Mouse (Mus musculus): ENCODE data around the gene Gm10563.
"Not testable (repeated sequence)": the region's sequence is repeated elsewhere in the genome, so short reads cannot be mapped to it uniquely, and the experiment has no call there.

Gene Gm10563

DNA sequence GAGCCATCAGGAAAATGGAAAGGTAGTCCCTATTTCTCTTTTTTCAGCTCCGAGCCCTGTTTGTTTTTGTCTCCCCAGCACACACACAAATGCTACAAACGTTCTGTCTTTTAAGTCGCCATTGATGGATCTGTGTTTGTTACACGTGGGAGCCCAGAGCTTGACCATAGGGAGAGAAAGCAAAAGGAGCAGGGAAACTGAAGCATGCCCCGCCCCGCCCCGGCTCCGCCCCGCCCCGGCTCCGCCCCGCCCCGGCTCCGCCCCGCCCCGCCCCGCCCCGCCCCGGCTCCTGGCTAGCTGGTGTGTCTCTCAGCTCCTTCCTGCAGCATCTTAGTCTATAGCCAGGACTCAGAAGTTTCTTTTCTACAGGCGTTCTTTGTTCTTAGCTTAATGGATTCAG lies 46.7 kb downstream of the Gm10563 start:
- DNase-seq (ENCODE audit: low read depth, low spot score) = no peak

DNA sequence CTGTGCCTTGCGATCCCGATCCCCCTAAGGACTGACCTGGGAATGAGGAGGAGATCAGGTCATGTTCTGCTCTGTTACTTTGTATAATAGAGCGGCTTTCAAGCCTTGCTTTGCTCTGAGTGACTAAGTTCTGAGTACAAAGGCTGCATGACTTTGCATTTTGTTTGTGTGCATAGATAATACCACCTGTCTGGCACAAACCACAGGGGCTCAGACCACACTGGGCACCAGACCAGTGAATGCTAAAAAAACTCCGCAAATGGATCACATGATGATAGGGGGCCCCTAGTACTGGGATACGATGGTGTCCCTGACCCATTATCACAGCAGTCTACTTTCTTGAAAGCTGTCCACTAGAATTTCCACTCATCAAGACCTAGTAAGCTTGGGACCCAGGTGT lies 48.6 kb downstream of the Gm10563 start:
- DNase-seq (ENCODE audit: low read depth, low spot score) = no peak

DNA sequence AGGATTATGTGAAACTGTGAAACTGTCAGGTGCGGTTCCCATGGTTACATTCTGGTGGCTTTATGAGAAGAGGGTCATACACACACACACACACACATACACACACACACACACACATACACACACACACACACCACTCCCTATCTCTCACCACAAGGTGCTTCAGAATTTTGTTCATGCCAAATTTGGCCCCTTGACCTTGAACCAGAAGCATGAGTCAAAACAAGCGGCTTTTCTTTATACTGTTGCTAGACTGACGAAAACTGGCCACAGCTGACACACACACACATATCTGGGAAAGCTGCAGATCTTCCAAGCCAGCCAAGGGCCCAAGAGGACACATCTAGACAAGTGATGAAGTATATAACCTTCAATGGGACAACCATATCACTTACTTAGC lies 49.4 kb downstream of the Gm10563 start:
- DNase-seq (ENCODE audit: low read depth, low spot score) = no peak

DNA sequence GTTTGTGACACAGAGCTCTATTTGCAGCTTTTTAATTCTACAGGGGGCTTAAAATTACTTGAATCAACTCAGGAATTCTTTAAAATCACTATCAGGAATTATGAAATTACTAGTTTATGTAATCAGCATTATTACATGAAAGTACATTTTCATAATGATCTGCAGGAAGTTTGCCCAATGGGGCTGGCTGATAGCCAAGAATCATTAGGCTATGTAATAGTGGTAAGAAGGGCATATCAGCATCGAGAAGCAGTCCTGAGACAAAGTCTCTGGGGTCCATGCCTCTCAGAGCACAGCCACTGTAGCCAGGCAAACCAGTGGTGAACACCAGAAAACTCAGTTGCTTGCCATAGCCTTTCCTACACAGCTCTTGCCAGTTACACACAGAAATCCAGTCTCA lies 51.4 kb downstream of the Gm10563 start:
- DNase-seq (ENCODE audit: low read depth, low spot score) = no peak

DNA sequence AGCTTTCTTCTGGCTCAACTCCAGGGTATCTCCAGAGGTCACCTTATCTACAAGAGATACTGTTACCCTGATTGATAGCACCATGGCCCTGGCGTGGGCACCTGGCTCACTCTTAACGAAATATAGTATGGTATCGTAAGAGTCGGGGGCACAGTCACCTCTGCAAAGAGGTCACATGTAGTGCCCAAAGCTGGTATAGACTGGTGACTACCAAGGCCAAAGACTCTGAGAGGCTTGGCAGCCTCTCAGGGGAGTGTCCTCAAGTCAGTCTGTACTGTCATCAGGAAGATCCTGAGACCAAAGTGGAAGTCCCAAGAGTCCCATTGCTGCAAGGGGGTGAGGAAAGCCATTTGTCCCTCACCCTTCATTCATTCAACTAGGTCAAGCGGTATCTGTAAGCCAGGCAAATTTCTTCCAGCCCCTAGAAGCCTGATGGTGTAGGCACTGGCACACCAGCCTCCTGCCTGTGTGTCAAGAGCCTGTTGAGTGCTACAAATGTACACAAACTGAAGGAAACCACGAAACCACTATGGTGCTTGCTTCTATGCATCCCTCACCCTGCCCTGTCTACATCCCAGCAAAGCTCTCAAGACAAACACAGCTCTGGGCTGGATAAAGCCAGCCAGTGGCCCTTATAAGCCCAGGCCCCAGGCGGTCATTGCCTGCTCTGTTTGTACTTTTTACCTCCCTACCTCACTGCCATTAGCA lies 54.0 kb downstream of the Gm10563 start:
- DNase-seq (ENCODE audit: low read depth, low spot score) = no peak

DNA sequence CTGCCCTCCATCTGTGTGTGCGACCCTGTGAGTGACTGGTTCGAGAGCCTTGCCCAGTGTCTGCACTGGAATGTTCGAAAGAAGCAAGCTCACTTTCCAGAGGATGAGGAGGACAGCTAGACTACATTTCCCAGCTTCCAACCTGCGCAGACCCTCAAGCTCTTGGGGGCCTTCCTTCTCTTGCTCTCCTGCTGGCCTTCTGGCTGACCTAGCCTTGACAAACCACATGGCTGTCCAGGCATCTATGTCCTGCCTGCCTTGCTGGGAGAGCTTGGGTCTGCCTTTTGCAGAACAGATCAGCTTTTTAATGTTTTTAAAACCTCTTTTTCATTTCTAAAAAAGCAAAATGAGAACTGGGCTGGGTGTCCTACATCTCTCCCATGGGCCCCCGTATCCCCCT lies 55.9 kb downstream of the Gm10563 start:
- no peak for DNase-seq (ENCODE audit: low read depth, low spot score)

DNA sequence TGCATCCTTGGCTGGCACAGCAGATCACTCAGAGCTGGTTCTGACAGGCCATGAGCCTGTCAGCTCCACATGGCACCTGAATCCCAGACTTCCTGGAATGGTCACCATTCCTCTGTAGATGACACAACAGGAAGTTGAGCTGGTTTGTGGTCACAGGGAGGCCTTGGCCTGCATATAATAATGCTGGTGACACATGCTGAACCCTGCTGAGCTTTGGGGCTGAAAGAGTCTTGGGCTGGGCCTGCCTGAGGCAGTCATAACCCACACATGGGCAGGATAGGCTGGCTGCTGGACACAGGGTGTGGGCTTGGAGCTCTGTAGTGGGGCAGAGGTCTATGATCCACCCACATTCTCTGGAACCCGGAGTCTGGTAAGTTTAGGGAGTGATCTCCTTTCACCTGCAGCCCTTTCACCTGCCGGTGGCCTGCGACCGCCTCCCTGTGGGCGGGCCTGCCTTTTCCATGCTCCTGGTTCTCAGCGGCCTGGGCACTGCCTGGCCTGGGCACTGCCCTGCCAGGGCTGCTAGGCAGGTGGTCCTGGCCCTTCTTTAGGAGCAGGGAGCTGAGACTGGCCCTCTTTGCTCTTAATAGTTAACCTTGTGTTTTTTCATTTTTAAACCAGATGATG lies 62.8 kb downstream of the Gm10563 start:
- no peak for DNase-seq (ENCODE audit: low read depth, low spot score)

DNA sequence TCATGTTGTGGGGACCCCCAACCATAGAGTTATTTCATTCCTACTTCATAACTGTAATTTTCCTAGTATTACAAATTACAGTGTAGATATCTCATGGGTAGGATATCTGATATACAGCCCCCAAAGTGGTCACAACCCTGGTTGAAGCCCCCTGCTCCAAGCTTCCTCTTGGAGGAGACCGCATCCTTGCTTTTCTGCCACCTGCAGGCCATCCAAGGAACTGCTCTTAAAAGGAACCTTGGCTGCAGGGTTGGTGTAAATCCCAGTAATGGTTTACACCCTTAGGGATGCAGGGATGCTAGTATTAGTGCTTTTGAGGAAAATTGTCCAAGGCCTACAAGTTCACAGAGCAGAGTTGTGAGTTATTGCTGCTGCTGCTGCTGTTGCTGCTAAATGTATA lies 64.8 kb downstream of the Gm10563 start:
- DNase-seq (ENCODE audit: low read depth, low spot score) = peak; percentile 44

DNA sequence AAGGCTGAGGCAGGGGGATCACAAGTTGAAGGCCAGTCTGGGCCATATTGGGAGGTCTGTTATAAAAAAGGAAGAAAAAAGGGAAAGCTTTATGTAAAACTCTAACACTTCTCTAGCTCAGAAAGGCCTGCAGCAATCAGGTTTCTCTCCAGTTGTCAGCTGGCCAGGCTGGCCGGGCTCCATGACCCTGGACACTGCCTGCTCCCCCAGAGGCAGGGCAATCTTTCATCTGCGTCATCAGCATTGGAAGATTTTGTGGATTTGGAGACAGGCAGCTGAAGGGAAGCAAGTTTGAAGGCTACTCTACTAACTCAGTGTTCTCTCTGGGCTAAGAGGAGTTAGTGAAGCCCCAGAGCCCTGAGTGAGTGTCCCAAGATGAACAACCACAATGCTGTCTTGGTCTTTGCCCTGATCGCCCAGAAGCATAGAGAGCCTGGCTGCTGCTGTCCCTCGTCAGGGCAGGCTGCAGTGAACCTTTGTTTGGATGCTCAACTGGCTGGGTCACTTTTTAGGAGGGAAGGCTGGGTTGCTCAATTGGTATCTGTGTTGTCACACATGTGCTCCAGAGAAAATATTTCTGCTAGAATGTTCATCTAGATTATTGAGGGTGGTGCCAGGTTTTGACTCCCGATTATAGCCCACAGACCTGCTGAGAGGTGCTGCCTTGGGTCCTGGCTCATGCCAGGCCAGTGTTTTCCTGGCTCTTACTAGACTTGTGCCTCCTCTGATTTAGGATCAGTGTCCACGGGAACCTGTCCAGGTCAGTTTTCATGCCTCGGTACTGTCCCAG lies 66.7 kb downstream of the Gm10563 start:
- DNase-seq (ENCODE audit: low read depth, low spot score) = no peak

DNA sequence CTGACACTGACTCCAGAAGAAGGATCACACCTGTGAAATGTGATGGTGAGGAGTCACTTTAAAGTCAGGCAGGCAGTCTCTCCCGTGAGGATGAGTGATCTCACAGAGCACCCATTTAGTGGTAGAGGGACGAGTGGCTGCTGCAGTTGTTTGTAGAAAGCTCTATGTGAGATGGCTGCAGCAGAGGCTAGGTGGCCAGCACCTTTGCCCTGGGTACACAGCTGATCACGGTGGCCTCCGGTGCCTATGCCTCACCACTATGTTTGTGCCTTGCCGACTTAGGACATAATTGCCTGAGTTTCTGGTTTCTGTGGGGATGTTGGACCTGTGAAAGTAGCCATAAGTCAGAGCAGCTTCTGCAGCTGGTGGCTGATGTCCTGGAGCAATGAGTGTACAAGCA lies 67.5 kb downstream of the Gm10563 start:
- DNase-seq (ENCODE audit: low read depth, low spot score) = no peak

DNA sequence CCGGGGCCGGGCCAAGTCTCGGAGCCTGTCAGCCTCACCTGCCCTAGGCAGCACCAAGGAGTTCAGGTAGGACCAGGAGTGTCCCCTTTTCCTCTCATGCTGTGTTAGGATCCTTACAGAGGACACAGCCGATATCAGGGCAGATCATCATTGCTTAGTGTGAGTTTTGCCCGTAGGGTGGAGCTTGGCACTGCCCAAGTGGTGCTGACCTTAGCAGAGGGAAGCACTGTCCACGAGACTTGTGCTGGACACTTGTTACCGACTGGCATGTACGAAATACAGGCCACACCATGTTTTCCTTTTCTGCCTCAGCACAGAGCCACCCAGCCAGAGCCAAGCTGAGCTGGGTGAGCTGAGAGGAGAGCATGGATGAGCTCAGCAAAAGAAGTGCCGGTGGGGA lies 68.1 kb downstream of the Gm10563 start:
- no peak for DNase-seq (ENCODE audit: low read depth, low spot score)

DNA sequence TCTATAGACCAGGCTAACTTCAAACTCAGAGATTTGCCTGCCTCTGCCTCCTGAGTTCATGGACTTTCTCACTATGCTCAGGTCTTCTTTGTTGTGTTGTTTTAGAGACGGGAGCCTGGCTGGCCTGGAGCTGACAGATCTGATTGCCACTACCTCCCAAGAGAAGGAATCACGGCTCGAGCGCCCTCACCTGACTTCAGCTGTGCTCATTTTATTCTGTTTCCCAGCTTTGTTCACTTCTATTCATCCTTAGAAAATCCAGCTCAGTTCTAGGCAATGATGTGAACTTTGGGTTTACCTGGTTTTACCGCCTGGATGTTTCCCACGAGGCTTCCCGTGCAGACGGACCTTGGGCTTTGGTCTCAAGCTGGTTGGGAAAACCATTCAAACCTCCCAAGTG lies 69.7 kb downstream of the Gm10563 start:
- DNase-seq (ENCODE audit: low read depth, low spot score) = no peak

DNA sequence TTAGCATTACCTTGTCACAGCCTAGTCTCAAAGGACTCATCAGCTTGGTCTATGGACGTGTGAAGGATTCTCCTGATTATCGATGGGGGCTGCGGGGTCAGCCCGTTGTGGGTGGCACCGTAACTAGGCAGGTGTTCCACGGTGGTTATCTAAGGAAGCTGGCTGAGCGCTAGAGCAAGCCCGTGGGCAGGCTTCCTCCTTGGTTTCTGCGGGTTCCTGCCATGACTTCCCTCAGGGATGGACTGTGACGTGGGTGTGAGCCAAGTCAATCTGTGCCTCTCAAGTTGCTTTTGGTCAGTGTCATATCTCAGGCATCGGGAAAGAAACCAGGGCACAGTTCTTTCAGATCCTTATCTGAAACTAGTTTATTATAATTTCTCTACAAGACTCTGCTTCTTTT lies 70.3 kb downstream of the Gm10563 start:
- DNase-seq (ENCODE audit: low read depth, low spot score) = peak; percentile 42

DNA sequence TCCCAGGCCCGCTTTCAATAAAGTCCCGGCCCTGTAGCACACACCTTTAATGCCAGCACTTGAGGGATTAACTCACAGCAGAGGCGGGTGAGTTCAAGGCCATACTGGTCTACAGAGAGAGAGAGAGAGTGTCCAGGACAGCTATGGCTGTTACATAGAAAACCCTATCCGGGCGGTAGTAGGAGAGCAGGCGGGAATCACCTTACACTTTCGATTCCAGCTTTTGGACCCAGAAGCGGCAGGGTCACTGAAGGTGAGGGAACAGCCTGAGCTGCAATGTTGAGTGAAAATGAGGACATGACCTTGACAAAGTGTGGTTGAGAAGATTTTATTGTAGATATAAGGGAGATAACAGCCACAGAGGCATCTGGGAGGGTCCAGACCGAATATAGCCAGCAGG lies 71.3 kb downstream of the Gm10563 start:
- DNase-seq (ENCODE audit: low read depth, low spot score) = no peak

DNA sequence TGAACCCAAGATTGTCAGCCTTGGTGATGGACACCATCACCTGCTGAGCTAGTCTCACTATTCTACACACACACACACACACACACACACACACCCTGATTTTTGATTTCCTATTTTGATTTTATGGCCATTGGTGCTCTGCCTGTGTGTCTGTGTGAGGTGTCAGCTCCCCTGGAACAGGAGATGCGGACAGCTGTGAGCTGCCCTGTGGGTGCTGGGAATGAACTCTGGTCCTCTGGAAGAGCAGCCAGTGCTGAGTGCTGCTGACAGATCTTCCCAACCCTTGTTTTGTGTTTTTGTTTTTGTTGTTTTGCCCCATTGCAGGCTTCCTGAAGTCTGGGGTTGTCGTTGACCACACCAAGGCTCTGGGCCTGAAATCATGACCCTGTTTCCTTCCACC lies 72.1 kb downstream of the Gm10563 start:
- DNase-seq (ENCODE audit: low read depth, low spot score) = no peak

DNA sequence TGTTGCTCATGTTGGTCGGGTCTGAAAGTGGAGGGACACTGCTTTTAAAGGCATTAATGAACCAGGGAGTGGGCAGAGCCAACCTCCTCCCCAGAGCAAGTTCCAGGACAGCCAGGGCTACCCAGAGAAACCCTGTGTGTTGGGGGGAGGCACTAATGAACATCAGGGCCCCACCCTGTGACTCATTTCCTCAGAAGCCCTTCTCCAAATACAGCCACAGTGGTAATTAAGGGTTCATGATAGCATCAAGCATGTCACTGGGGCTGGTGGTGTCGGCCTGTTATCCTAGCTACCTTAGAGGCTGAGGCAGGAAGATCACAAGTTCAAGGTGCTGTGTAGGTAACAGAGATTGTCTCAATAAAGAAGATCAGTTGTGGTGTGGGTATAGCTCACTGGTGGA lies 73.8 kb downstream of the Gm10563 start:
- DNase-seq (ENCODE audit: low read depth, low spot score) = peak; percentile 52

DNA sequence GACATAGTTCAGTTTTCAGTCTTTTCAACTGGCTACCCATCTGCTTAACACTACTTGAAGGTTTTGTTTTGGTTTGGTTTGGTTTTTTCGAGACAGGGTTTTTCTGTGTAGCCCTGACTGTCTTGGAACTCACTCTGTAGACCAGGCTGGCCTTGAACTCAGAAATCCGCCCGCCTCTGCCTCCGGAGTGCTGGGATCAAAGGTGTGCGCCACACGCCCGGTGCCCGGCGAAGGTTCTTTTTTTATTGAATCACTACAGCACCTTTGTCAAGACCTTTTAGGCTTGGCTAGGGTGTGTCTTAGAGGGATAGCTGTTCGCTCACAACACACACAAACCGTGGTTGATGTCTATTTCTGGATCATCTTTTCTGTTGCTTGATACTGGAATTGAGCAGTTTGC lies 74.9 kb downstream of the Gm10563 start:
- not testable (repeated sequence) for DNase-seq (ENCODE audit: low read depth, low spot score)

DNA sequence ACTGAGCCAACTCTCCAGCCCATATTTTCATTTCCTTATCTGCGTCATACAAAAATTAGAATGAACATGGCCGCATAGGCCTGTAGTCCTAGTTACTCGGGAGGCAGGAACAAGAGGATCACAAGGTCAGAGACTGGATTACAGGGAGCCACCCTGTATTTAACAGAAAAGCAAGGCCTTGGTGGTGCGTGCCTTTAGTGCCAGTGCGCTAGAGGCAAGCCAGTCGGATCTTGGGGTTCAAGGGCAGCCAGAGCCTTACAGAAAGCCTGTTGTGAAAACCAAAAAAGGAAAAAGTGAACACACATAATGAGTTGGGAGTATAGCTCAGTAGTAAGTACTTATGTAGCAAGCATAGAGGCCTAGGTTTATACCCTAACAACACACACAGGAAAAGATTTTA lies 75.4 kb downstream of the Gm10563 start:
- DNase-seq (ENCODE audit: low read depth, low spot score) = no peak

DNA sequence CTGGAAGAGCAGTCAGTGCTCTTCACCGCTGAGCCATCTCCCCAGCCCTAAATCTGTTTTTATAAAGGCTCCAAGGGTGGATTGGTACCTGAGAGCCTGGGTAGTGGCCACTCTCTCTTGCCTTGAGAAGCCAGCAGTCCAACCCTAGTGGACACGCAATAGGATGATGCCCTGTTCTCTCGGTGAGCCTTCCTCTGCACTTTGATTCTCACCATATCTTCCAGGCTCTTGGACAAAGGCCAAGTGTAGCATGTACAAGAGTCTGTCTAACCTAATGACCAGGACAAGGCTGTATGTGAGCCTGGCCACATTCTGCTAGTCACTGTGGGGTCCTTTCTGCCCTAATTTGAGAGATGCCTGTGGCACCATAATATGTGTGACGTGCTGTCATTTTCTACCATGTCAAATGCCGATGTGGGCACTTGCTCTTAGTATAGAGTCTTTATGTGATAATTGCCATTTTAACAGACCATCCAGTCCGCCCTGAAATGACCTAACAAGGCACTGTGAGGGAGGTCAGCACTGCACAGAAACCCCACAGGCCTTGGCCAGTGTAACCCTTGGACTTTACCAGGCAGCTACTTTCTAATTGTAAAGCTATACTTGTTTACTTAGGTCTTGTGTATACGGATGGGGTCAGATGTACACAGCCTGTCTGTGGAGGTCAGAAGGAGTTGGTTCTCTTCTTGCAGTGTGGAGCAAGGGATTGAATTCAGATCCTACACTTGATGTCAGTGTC lies 76.4 kb downstream of the Gm10563 start:
- DNase-seq (ENCODE audit: low read depth, low spot score) = no peak

DNA sequence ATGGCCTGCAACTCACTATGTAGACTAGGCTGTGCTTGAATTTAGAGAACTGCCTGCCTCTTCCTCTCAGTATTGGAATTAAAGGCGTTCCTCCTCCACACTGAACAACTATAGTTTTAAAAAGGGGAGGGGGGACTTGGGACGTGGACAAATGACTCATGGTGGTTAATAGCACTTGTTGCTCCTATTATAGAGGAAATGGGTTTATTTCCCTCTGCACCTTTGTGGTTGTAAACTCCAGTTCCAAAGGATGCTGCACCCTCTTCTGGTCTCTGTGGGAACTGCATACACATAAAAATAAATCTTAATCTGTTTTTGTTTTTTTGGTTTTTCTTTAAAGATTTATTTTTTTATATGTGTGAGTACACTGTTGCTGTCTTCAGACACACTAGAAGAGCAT lies 77.0 kb downstream of the Gm10563 start:
- DNase-seq (ENCODE audit: low read depth, low spot score) = peak; percentile 76

DNA sequence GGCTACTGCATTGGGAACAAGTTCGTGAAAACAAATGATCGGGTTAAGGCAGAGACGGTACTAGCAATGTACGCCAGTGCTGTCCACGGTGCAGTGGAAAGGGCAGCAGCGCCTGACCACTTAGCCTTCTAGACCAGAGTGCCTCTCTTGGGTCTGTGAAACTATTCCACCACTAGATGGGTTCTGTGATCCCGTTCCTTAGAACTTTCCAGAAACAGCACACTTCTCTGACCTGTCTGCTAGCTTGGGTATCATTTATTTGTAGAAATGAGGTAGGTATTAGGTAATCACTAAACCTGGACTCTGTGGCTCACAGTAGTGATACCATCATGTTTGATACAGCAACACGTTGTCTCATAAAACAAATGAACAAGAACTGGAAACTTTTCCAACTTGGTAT lies 78.7 kb downstream of the Gm10563 start:
- no peak for DNase-seq (ENCODE audit: low read depth, low spot score)
